Mouse (Mus musculus) MEL (cell line): ENCODE results near the gene Vdr.

Experiments
- CTCF ChIP-seq, 3 experiments: IDR thresholded peaks in 2 of 3; conservative IDR thresholded peaks in 1 of 3; 2 replicates each; pipeline ENCODE4 v1.5.1; 2011 to 2012; ENCODE audit warnings: low read length in 3 of 3, low read depth in 2 of 3, mild to moderate bottlenecking in 2 of 3, improper control_type of control experiment in 1 of 3, inconsistent platforms in 1 of 3, mixed read lengths in 1 of 3, moderate library complexity in 1 of 3; ENCODE audit not compliant: control insufficient read depth in 1 of 3, insufficient read depth in 1 of 3, poor library complexity in 1 of 3, severe bottlenecking in 1 of 3
- ELF1 ChIP-seq: IDR thresholded peaks from 2 replicates; pipeline ENCODE4 v1.6.1; 2014; ENCODE audit warnings: low read depth, mild to moderate bottlenecking, inconsistent platforms, low read length, improper control_type of control experiment, moderate library complexity
- EP300 ChIP-seq, 2 experiments: IDR thresholded peaks; 2 replicates each; pipeline ENCODE4 v1.6.1; 2011; ENCODE audit warnings: improper control_type of control experiment in 2 of 2, low read length in 2 of 2, low read depth in 1 of 2, mild to moderate bottlenecking in 1 of 2
- MAZ ChIP-seq: IDR thresholded peaks from 2 replicates; pipeline ENCODE4 v1.6.1; 2012; ENCODE audit warnings: low read depth, mild to moderate bottlenecking, inconsistent platforms, low read length, improper control_type of control experiment
- MEF2A ChIP-seq: IDR thresholded peaks from 2 replicates; pipeline ENCODE4 v1.6.1; 2014; ENCODE audit warnings: low read depth, mild to moderate bottlenecking, inconsistent platforms, low read length, improper control_type of control experiment; ENCODE audit not compliant: poor library complexity, insufficient replicate concordance, severe bottlenecking; ENCODE audit errors: extremely low read depth
- POLR2A ChIP-seq, 2 experiments: IDR thresholded peaks; 2 replicates each; pipeline ENCODE4 v1.6.1; 2011 to 2012; ENCODE audit warnings: low read length in 2 of 2, mild to moderate bottlenecking in 2 of 2, control low read depth in 1 of 2, improper control_type of control experiment in 1 of 2, low read depth in 1 of 2, moderate library complexity in 1 of 2; ENCODE audit not compliant: control insufficient read depth in 1 of 2, insufficient read depth in 1 of 2, poor library complexity in 1 of 2

DNA sequence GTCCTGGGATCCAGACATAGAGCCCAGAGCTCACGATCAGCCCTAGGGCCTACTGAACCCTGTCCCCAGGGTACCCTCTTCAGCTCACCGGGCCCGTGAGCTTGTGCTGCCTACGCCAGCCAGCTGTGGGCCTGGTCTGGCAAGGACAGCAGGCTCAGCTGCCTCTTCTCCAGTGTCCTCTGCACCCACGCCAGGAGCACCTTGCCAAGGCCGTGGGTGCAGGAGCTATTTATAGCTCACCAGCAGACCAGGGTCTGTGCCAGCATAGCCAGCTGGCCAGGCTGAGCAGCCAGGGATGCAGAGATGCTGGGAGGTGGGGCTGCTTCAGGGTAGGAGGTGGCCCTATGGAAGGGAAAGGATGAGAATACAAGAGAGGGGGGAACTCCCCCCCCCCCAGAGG lies 98.3 kb downstream of the Vdr start:
- TF ChIP-seq ELF1 (no peak), POLR2A (IDR thresholded peaks at IDR 0.05; ENCODE audit: control insufficient read depth in 1 of 2, insufficient read depth in 1 of 2, low read depth in 1 of 2, low read length in 2 of 2, poor library complexity in 1 of 2) (0 out of 4 replicates have a peak, but pooled peaks of 1 of the 2 experiments have one; percentile 15), MAZ (no peak), MEF2A (no peak), CTCF (IDR thresholded peaks at IDR 0.05 in 2 of 3, conservative IDR thresholded peaks at IDR 0.05 in 1 of 3; ENCODE audit: control insufficient read depth in 1 of 3, insufficient read depth in 1 of 3, low read depth in 2 of 3, low read length in 3 of 3, poor library complexity in 1 of 3, severe bottlenecking in 1 of 3) (no peak), EP300 (IDR thresholded peaks at IDR 0.05; ENCODE audit: low read depth in 1 of 2, low read length in 2 of 2) (no peak)
